Mouse (Mus musculus): Measurements from ENCODE around the gene Rras2.
A peak's percentile ranks its signal among the peaks of the same experiment; 100 is the strongest.

The Rras2 gene

GRCm38 (mm10) chr7:114117444-114117905, at the start of gene Rras2:
TSS of gene Rras2 (minus strand) at chr7:114117781.
- peak; percentile 76 for DNase-seq (ENCODE audit: low read depth, low spot score)

DNA sequence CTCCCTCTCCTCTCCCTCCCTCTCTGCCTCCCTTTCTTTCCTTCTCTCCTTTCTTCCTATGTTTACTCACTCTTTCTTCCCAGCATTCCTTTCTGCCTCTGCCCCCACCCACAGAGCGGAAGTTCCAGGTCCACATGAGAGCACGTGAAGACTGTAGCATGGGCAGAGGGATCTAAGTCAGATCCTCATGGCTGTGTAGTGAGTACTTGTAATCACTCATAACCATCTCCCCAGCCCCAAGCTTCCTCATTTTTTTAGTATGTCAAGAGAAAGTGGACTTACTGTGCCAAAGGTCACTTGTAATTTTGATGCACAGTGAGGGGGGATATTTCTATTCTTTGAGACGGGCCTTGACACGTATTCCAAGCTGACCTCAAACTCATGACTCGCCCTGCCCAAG, 45.4 kb upstream of the Rras2 start:
- no peak for DNase-seq (ENCODE audit: low read depth, low spot score)

GRCm38 (mm10) chr7:114161101-114161500, 43.5 kb upstream of the Rras2 start:
- no peak for DNase-seq (ENCODE audit: low read depth, low spot score)

- no peak for DNase-seq (ENCODE audit: low read depth, low spot score)
Observed at GRCm38 (mm10) chr7:114157716-114158278, 40.2 kb upstream of the Rras2 start.

DNA sequence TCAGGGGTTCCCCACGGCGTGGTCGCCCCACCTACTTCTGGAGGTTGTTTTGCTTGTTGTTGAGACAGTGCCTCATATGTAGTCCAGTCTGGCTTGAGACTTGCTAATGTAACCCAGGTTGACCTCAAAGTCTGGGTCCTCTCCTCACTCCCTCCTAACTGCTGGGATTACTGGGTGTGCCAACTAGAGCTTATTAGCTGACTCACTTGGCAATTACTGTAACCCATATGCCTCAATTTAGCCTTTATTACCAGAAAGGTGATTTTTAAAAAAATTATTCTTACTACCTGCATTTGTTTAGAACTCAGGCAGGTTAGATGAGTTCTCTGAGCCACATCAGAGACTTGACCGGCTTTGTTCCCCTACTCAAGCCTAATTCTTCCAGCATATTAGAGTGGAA, 38.8 kb upstream of the Rras2 start:
- DNase-seq (ENCODE audit: low read depth, low spot score): no peak

GRCm38 (mm10) chr7:114155053-114155865, 37.7 kb upstream of the Rras2 start:
- DNase-seq (ENCODE audit: low read depth, low spot score): no peak

GRCm38 (mm10) chr7:114151036-114151780, 33.6 kb upstream of the Rras2 start:
- DNase-seq (ENCODE audit: low read depth, low spot score): no peak

DNA sequence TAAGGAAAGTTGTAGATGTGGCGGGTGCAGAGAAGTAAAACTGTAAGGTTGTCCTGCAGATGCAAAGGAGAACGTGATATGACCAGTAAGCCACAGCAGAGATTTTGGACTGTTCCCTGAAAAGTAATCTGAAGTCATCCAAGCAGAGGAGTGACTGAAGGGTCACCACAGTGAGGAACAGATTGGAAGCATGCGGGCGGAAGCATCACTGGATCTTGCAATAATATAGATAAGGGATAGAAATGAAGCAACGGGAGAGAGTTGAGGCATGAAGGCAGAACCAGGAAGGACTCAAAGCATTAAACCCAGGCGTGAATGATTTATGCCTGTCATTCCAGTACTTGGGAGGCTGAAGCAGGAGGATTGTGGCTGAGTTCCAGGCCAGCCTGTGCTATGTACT, 32.0 kb upstream of the Rras2 start:
- DNase-seq (ENCODE audit: low read depth, low spot score): no peak

- no peak for DNase-seq (ENCODE audit: low read depth, low spot score)
Observed at GRCm38 (mm10) chr7:114149135-114149534, 31.6 kb upstream of the Rras2 start.

- DNase-seq (ENCODE audit: low read depth, low spot score): no peak
Observed at GRCm38 (mm10) chr7:114145841-114146240, 28.3 kb upstream of the Rras2 start.

DNA sequence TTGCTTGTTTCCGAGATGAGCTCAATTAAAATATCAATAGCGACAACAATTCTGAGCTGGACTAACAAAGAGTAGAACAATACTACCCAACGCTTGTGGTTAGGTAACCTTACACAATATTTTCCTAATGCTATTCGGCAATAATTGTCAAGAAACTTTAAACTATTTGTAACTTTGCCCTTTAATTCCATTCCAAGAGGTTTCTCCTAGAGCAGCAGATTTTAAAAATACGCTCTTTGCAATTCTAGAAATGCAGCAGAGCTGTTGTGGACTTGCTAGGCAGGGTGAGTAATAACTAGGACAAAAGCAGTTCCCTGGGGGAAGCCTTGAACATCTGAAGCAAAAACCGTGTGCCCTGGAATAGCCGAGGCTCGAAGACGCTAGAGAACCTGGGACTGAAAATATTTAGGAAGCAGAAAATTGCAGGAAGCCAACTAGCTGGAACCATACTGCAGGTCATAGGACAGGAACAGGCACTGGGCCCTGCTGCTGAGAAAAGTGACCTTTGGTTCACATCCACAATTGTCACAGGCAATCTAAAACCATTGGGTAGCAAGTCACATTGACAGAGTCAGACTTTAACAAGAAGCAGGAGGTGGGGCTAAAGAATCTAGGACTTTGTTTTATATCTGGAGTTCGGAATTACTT, 24.7 kb upstream of the Rras2 start:
- no peak for DNase-seq (ENCODE audit: low read depth, low spot score)

- DNase-seq (ENCODE audit: low read depth, low spot score): no peak
Observed at GRCm38 (mm10) chr7:114140026-114140425, 22.4 kb upstream of the Rras2 start.

DNA sequence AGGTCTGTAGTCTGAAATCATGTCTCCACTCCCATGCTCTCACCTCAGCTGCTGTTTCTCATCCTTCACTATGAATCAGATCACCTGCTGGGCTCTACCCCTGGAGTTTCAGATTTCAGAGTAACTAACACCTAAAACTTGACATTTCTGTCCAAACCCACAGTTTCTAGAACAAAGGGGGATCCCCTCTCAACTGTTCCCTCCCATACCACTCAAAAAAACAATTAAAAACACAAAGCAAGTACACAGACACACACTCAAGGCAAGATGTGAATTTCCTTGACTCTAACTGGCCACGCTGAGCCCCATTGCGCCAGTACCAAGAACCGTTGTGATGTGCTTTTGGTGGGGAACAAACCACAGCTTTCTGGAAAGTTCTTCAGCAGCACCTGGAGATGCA, 21.8 kb upstream of the Rras2 start:
- no peak for DNase-seq (ENCODE audit: low read depth, low spot score)

- DNase-seq (ENCODE audit: low read depth, low spot score): no peak
Observed at GRCm38 (mm10) chr7:114138261-114138660, 20.7 kb upstream of the Rras2 start.

DNA sequence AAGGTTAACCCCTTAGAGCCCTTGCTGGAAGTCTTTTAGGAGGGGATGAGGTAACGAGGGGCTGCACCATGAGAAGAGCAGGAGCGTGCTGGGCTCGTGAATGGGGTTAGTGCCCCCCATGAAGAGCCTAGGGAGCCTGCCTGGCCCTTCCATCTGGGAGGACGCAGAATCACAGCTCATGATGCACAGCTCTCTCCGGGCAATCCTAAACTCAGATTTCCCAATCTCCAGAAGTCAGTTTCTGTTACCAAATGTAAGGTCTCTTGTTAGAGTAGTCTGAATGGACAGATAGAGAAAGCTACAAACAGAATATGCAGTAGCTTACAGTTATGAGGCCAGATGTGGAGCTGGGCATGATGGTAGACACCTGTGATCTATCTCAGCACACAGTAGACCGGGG, 17.6 kb upstream of the Rras2 start:
- DNase-seq (ENCODE audit: low read depth, low spot score): no peak

- DNase-seq (ENCODE audit: low read depth, low spot score): peak; percentile 43
Observed at GRCm38 (mm10) chr7:114133957-114134356, 16.4 kb upstream of the Rras2 start.

DNA sequence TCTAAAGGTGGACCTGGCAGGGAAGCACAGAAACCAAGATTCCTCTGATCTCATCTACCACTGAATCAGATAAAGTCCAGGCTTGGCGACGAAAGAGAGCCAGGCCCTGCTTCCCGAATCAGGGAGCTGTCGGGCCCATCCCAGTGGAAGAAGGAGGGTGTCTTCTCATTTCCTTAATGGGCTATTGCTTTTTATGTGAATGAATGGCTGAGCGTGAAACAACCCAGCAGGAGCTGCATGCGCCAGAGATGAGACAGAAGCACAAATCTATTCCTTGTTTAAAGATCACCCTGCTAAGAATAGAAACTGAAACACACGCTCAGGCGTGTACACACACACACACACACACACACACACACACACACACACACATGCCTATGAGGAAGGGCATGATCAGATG, 14.7 kb upstream of the Rras2 start:
- DNase-seq (ENCODE audit: low read depth, low spot score): no peak

DNA sequence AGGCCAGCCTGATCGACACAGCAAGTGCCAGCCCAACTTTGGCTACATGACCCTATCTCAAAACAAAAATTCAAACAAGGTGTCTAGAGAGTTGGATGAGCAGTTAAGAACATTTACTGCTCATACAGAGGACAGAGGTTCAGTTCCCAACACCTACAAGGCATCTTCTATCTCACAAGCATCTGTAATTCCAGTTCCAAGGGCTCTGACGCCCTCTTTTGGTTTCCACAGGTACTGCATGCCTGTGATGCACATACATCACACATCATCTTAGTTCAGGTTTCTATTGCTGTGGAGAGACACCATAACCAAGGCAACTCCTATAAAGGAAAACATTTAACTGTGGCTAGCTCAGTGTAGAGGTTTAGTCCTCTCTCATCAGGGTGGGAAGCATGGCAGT, 11.7 kb upstream of the Rras2 start:
- DNase-seq (ENCODE audit: low read depth, low spot score): no peak

- no peak for DNase-seq (ENCODE audit: low read depth, low spot score)
Observed at GRCm38 (mm10) chr7:114118180-114118579, 599 bp upstream of the Rras2 start.

GRCm38 (mm10) chr7:114116711-114117351, 750 bp downstream of the Rras2 start:
- peak; percentile 54 for DNase-seq (ENCODE audit: low read depth, low spot score)

GRCm38 (mm10) chr7:114115961-114116360, 1.6 kb downstream of the Rras2 start:
- no peak for DNase-seq (ENCODE audit: low read depth, low spot score)

- no peak for DNase-seq (ENCODE audit: low read depth, low spot score)
Observed at GRCm38 (mm10) chr7:114114976-114115375, 2.6 kb downstream of the Rras2 start.
